Mouse (Mus musculus): ENCODE results near the gene Galc. TPM values are rescaled to one million over a fixed set of nuclear protein-coding genes. Genes with fewer than 3 reads are reported as not detected.

The Galc gene
- polyA plus RNA-seq, 1 experiment from 2014 or later = 3.4 TPM

GRCm38 (mm10) chr12:98161901-98162300 lies 97.4 kb downstream of the Galc start:
- H3K9me3 ChIP-seq (replicated peaks) = no peaks in the 10 kb centered on the region
- ATAC-seq = no peak
- 76% methylated on average over 3 of the region's 3 CpGs for WGBS (ENCODE audit: insufficient replicate concordance)
- no peak overlapping the region for H3K27ac ChIP-seq
- H3K9ac ChIP-seq = no peak overlapping the region
- H3K4me3 ChIP-seq = no peak overlapping the region
- H3K27me3 ChIP-seq (replicated peaks) = no peaks in the 10 kb centered on the region
- no peaks in the 10 kb centered on the region for H3K36me3 ChIP-seq
- no peak overlapping the region for H3K4me2 ChIP-seq
- no peaks in the 10 kb centered on the region for H3K4me1 ChIP-seq

GRCm38 (mm10) chr12:98160867-98161266 lies 98.4 kb downstream of the Galc start:
- no peaks in the 10 kb centered on the region for H3K36me3 ChIP-seq
- H3K4me3 ChIP-seq = no peak overlapping the region
- H3K4me2 ChIP-seq = no peak overlapping the region
- no peaks in the 10 kb centered on the region for H3K27me3 ChIP-seq (replicated peaks)
- H3K9me3 ChIP-seq (replicated peaks) = no peaks in the 10 kb centered on the region
- H3K4me1 ChIP-seq = no peaks in the 10 kb centered on the region
- ATAC-seq = no peak
- WGBS (ENCODE audit: insufficient replicate concordance) = 72% methylated on average over 6 of the region's 6 CpGs
- no peak overlapping the region for H3K27ac ChIP-seq
- H3K9ac ChIP-seq = no peak overlapping the region

Other genes starting within 250 kb of the Galc start
- gene Gpr65, start 9.2 kb upstream of the Galc start, polyA plus RNA-seq (2016; fragmentation: Nextera tagmentation; extraction: Ambion mirVana) = 1.7 and 2.2 TPM in 2 replicates